Mouse (Mus musculus) spleen, postnatal 10 days (tissue): ENCODE measurements around the gene Btk.

Experiments used
- DNase-seq, 2 experiments: peaks; one replicate each; pipeline ENCODE4 v3.0.0; 2021 to 2022; ENCODE audit warnings: low spot score in 2 of 2

Gene Btk

GRCm38 (mm10) chrX:134580528-134581305 is 2.7 kb downstream of the Btk start:
- DNase-seq: no peak

- no peak for DNase-seq
Observed at GRCm38 (mm10) chrX:134577896-134578295, 5.5 kb downstream of the Btk start.

GRCm38 (mm10) chrX:134566536-134567222 is 16.7 kb downstream of the Btk start:
- DNase-seq: peak in 1 of 2 experiments; percentile 48

DNA sequence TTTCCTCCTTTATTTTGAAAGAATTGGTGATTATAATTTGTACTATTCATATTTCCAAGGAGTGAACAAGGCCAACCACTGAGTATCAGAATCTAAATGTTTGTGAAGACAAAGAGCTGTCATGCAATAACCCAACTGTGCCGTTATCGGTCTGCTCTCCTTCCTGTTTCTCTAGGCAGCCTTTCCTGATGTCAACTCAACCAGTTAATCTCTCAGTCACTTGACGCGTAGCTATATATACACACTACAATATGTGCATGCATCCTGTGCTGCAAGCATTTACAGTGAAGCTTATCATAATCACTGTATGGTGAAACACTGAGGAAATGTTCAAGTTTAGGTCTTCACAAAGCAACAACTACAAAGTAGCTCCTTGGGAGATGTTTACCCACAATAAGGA is 19.0 kb downstream of the Btk start:
- no peak for DNase-seq

- no peak for DNase-seq
Observed at GRCm38 (mm10) chrX:134554425-134554824, 28.9 kb downstream of the Btk start.

- DNase-seq: no peak
Observed at GRCm38 (mm10) chrX:134553326-134553725, 30.0 kb downstream of the Btk start.

GRCm38 (mm10) chrX:134550903-134551302 is 32.5 kb downstream of the Btk start:
- DNase-seq: peak in 1 of 2 experiments; percentile 16

DNA sequence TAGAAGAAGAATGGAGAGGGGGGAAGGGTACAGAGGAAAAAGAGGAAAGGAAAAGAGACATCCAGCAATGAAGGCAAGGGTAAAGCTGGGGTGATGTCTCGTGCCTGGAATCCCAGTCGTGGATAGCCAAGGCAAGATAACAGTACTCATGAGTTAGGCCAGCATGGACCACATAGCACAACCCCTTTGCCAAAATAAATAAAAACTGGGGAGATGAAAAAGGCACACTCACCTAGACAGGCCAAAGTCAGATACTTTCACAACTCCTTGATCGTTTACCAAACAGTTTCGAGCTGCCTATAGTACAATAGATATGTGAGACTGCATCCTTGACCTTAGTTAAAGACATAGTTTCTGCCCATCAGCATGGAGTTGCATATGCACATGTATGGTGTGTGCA is 36.0 kb downstream of the Btk start:
- DNase-seq: no peak

DNA sequence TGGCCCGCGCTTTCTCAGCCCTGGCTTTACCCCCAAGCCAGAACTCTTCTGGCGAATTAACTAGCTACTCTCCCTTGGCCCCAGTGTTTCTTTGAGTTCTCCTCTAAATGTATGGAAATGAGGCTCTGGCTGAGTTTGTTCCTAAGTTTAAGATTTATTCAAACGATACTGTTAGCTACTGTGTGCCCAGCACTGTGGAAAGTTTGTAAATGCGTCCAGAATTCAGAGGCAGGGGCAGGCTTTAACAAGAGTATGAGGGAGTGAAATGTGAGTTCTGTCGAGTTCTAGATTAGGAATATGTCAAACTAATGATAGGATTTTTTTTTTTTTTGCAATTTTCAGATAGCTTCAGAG is 41.4 kb downstream of the Btk start:
- no peak for DNase-seq

DNA sequence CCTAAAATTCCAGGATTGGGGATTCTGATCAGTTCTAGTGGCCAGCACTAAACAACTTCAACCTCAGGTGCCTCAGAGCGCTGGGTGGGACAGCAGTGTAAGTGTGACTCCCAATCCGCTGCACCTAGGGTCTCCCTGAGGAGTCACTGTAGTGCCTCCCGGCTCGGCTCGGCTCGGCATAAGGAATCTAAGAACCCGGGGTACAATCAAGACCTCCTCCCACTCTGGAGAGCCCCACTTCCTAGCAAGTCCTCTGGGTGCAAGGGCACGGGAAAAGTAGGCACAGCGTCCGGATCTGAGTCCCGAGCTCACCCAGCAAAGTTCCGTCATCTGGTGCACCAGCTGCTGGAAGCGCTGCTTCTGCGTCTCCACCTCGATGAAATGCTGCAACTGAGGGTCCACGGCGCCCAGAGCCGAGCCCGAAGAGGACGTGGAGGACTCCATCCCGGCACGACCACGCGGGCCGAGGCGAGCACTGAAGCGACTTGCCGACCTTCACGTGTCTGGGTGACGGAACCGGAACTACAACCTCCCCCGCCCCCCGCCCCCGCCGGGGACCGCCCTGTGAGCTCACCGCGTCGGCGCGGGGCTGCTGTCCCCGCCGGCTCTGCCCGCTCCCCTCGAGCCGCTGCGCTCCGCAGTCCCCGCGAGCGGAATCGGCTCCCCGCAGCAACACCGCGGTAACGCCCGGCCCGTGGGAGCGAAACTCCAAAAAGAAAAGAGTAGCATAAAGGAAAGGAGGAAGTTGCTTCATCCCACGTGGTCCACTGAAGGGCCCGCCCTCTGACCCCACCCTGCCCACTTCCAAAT is 42.0 kb downstream of the Btk start, which contains the start of gene Timm8a1:
Timm8a1 (minus strand) TSS at position 721 of the 810 bp plus-strand sequence.
- DNase-seq: peak; percentile 63 to 69

- peak in 1 of 2 experiments; percentile 6 for DNase-seq
Observed at GRCm38 (mm10) chrX:134540414-134541135, 42.8 kb downstream of the Btk start.

- peak; percentile 14 to 47 for DNase-seq
Observed at GRCm38 (mm10) chrX:134539795-134540194, 43.6 kb downstream of the Btk start.

DNA sequence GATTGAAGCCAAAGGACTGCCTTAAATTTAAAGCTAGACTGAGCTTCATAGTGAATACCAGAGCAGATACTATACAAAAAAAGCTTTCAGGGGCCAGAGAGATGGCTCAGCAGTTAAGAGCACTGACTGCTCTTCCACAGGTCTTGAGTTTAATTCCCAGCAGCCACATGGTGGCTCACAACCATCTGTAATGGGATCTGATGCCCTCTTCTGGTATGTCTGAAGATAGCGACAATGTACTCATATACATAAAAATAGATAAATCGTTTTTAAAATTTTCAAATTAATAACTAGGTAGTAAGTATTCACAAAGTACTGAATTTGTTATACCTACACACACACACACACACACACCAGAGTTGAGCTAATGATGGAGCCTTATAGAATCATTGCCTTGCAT is 50.0 kb downstream of the Btk start:
- DNase-seq: no peak

- DNase-seq: no peak
Observed at GRCm38 (mm10) chrX:134525260-134525659, 58.1 kb downstream of the Btk start.

- DNase-seq: no peak
Observed at GRCm38 (mm10) chrX:134523772-134524171, 59.6 kb downstream of the Btk start.

GRCm38 (mm10) chrX:134509473-134509872 is 73.9 kb downstream of the Btk start:
- DNase-seq: no peak

GRCm38 (mm10) chrX:134507977-134508376 is 75.4 kb downstream of the Btk start:
- DNase-seq: no peak

DNA sequence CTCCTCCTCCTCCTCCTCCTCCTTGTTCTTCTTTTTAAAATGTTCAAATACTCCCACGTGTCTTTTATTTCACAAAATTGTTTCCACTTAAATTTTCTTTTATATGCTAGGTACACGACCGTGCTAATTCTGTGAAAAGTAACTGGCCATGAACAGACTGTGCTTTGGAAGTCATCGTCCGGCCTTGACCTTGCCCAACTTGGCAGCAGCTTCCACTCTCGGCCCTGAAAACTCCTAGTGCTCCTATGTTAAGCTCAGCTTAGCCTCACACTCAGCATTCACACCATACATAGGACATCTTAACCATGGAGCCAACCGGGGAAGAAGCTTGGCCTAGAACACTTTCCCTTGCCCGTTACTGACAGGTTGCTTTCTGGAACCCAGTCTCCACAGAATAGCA is 82.7 kb downstream of the Btk start:
- DNase-seq: no peak
